Mouse (Mus musculus) kidney, embryonic 15.5 days (tissue): ENCODE measurements around the gene Usp53. TPM values are rescaled to one million over a fixed set of nuclear protein-coding genes. Genes with fewer than 3 reads are reported as not detected.

Experiments
- ATAC-seq: fragments of 200-750 bp; cut with Nextera tagmentation; replicated peaks from 2 replicates; pipeline ENCODE4 v1.8.0; 2017; ENCODE audit warnings: moderate TSS enrichment; ENCODE audit not compliant: low FRiP score
- H3K27ac ChIP-seq: fragments of 300-500 bp; sonication (generic); 2 replicates; pipeline ENCODE4 v1.5.1; 2015; ENCODE audit warnings: mild to moderate bottlenecking, inconsistent platforms
- H3K27me3 ChIP-seq: fragments of 300-500 bp; sonication (generic); 2 replicates; pipeline ENCODE4 v1.6.1; 2015; ENCODE audit warnings: inconsistent platforms
- H3K36me3 ChIP-seq: fragments of 300-500 bp; sonication (generic); 2 replicates; pipeline ENCODE4 v1.6.1; 2015; ENCODE audit warnings: inconsistent platforms
- H3K4me1 ChIP-seq: fragments of 300-500 bp; sonication (generic); 2 replicates; pipeline ENCODE4 v1.6.1; 2015; ENCODE audit warnings: inconsistent platforms
- H3K4me2 ChIP-seq: fragments of 300-500 bp; sonication (generic); 2 replicates; pipeline ENCODE4 v1.6.1; 2015; ENCODE audit warnings: moderate library complexity, mild to moderate bottlenecking, inconsistent platforms
- H3K4me3 ChIP-seq: fragments of 300-500 bp; sonication (generic); replicated peaks from 2 replicates; pipeline ENCODE4 v1.5.1; 2015; ENCODE audit warnings: mild to moderate bottlenecking, inconsistent platforms
- H3K9ac ChIP-seq: fragments of 300-500 bp; sonication (generic); 2 replicates; pipeline ENCODE4 v1.6.1; 2015; ENCODE audit warnings: mild to moderate bottlenecking, inconsistent platforms
- H3K9me3 ChIP-seq: fragments of 300-500 bp; sonication (generic); replicated peaks from 2 replicates; pipeline ENCODE4 v1.6.1; 2016; ENCODE audit warnings: inconsistent platforms
- WGBS: fragments of 180-500 bp; shearing (Covaris S2); methylation state at CpG from one replicate; pipeline ENCODE4 v1.1.7; 2015; ENCODE audit warnings: mixed read lengths; 5-methylcytosine and 5-hydroxymethylcytosine counted together
- polyA plus RNA-seq: library from polyadenylated mRNA; unstranded; fragments of >200 nt; fragmentation: Nextera tagmentation; extraction: Ambion mirVana; gene quantifications from 2 replicates; pipeline ENCODE4 v1.2.1, GENCODE M21; 2015

Gene Usp53
- 10.7 and 10.8 TPM in 2 replicates for polyA plus RNA-seq

DNA sequence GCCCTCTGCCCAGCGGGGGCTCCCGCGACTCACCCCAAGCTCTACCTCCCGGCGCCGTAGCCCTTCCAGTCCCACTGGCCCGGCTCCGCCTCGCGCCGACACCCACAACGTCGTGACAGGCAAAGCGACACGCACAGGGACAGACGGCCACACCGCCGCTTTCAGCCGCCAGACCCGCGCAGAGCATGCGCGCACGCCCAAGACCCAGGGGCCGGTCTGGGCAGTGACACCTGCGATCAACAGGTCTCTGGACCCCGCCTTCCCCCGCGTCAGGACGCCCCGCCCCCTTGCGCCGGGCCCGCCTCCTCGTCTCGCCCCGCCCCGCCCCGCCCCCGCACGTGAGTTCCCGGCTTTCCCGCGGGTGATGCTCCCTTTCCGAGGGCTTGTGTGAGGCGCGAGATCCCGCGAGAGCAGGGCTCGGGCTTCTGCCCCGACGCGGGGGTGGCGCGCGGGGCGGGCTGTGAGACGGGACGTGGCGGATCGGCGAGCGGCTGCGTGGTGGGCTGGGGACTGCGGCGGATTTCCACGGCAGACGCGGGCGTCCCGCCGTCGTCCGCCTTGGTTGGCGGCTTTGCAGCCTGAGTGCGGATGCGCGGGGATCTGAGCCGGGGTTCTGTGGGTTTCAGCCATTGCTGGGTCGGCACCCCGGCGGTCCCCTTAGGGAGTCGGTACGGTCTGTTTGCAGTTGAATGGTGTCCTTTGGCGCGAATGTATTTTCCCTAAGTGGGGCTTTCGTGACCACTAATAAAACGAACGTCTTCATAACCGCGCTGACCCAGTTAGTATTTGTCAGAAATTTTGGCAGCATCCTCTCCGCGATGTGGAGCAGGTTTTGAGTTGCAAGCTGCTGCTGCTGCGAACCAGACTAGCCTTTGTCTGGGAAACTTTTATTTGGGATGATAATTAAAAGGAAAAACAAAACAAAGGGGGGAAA is at the start of gene Usp53:
TSS of gene Usp53 (minus strand) at position 262 of the 934 bp plus-strand sequence.
- peak within 1 kb of the TSS; percentile 72 for H3K4me2 ChIP-seq
- peak within 1 kb of the TSS; percentile 91 for H3K4me3 ChIP-seq
- ATAC-seq = peak; percentile 99
- H3K4me1 ChIP-seq = peaks cover 24% of the 10 kb centered on the region
- no peaks in the 10 kb centered on the region for H3K9me3 ChIP-seq
- no peaks in the 10 kb centered on the region for H3K27me3 ChIP-seq
- H3K36me3 ChIP-seq = no peaks in the 10 kb centered on the region
- H3K9ac ChIP-seq = peak within 1 kb of the TSS; percentile 82
- under 1% methylated on average over 93 of the region's 94 CpGs for whole genome bisulfite sequencing
- peak within 1 kb of the TSS; percentile 99 for H3K27ac ChIP-seq

DNA sequence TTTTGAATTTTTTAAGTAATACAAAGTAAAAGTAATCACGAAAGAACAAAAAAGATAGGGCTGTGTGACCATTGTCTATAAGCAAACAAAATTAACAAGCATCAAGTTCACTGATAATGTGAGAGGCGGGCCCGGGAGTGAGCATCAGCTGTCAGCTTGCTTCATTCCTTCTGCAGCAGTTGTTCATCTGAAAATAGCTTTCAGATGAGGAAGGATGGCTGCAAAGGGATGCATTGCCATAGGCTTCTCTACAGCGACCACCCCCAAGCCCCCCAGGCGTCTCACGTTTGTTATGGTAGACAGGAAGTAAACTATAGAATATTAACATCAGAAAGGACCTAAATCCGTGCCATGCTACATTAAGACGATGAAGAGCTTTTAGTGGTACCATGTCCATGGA is 49.5 kb upstream of the Usp53 start:
- Histone ChIP-seq H3K4me1 (no peaks in the 10 kb centered on the region), H3K27ac (no peak overlapping the region), H3K9me3 (no peaks in the 10 kb centered on the region), H3K36me3 (no peaks in the 10 kb centered on the region), H3K4me2 (no peak overlapping the region), H3K27me3 (no peaks in the 10 kb centered on the region), H3K9ac (no peak overlapping the region), H3K4me3 (no peak overlapping the region)
- ATAC-seq = no peak
- 85% methylated on average over 8 of the region's 8 CpGs for WGBS

DNA sequence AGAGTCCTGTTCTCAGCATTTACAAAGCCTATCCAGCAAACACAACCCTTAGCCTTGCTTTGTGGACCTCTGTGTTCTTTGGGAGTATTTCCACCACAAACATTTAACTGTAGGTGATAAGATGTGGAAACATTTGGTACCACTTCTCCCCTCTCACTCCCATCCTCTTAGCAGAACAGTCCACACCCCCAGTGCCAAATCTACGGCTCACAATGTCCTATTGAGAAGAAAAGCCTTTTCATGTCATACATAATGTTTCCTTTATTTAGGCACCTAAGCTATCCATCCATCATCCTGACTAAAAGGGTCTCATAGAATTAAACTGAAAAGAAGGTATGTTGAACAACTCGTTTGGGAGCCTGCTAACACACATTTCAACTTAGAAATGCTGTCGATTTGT is 41.3 kb upstream of the Usp53 start:
- no peak for ATAC-seq
- H3K27ac ChIP-seq = no peak overlapping the region
- no peak overlapping the region for H3K9ac ChIP-seq
- H3K4me2 ChIP-seq = no peak overlapping the region
- WGBS = 77% methylated on average over 3 of the region's 3 CpGs
- H3K4me3 ChIP-seq = no peak overlapping the region
- H3K4me1 ChIP-seq = no peaks in the 10 kb centered on the region
- no peaks in the 10 kb centered on the region for H3K36me3 ChIP-seq
- H3K27me3 ChIP-seq = no peaks in the 10 kb centered on the region
- no peaks in the 10 kb centered on the region for H3K9me3 ChIP-seq

DNA sequence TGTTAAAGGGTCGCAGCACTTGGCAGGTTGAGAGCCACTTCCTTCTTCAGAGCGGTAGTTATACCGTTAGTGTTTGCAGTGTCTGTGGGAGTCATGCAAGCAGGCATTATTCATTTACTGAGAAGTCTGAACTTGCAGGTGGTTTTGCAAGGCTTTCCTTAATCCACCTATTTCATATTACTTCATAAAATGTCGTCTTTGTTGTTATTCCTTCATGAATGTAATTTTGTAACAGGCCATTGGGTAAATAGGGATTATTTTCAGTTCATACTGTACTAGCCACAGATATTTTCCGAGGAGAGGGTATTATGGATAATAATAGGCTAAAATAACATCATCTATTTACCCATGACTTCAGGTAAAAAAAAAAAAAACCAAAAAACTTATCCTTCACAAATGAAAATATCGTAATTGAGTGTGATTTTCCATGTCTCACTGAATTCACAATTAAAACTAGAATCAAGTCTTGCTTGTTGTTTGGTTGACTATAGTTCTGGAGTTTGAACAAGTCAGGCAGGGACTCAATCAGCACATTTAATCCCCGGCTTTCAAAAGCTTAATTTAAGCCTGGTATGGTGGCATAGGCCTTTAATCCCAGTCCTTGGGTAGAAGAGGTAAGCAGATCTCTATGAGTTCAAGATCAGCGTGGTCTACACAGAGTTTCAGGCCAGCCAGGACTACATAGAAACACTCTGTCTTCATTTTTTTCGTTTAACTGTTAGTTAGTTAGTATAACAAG is 40.4 kb upstream of the Usp53 start:
- Histone ChIP-seq H3K4me1 (no peaks in the 10 kb centered on the region), H3K9ac (no peak overlapping the region), H3K4me3 (no peak overlapping the region), H3K36me3 (no peaks in the 10 kb centered on the region), H3K27me3 (no peaks in the 10 kb centered on the region), H3K9me3 (no peaks in the 10 kb centered on the region), H3K27ac (no peak overlapping the region), H3K4me2 (no peak overlapping the region)
- ATAC-seq = no peak
- WGBS = 79% methylated on average over 9 of the region's 9 CpGs

DNA sequence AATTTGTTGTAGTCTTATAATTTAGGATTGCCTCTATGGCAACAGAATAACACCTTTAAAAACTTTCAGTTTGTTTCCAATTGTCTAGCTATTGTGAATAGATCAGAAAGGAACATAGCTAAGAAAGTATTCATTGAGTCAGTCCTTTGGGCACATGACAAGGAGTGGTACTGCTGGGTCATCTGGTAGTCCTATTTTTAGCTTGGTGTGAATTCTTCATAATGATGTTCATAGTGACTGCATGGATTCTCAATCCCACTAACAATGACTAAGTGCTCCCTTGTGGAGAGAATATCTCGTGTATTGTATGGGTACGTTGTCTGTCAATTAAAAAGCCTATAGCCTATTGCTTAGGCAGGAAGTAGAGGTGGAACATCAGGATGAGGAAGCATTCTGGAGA is 34.5 kb upstream of the Usp53 start:
- Histone ChIP-seq H3K27me3 (no peaks in the 10 kb centered on the region), H3K4me2 (no peak overlapping the region), H3K9ac (no peak overlapping the region), H3K9me3 (no peaks in the 10 kb centered on the region), H3K4me3 (no peak overlapping the region), H3K36me3 (no peaks in the 10 kb centered on the region), H3K4me1 (no peaks in the 10 kb centered on the region), H3K27ac (no peak overlapping the region)
- 93% methylated on average over 2 of the region's 2 CpGs for WGBS
- no peak for ATAC-seq

DNA sequence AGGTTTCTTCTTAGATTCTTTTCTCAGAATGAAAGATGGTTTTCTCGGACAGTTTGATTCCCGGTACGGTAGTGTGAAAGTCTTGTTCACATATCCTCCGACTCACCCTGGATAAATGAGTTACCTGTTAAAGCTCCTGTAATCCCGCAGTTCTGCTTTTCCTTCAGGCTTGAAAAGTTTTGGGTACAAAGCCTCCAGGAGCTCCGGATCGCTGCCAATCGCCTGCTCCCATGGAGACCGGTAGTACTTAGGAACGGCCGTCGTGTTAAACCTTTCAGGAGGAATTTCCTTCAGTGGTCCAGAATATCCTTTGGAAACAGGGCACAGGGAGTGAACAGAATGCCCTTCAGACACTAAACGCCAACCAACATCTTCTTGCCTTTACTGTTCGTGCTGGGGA is 29.2 kb upstream of the Usp53 start:
- H3K4me3 ChIP-seq = no peak overlapping the region
- H3K9ac ChIP-seq = no peak overlapping the region
- no peak overlapping the region for H3K4me2 ChIP-seq
- no peaks in the 10 kb centered on the region for H3K9me3 ChIP-seq
- no peaks in the 10 kb centered on the region for H3K27me3 ChIP-seq
- no peaks in the 10 kb centered on the region for H3K4me1 ChIP-seq
- H3K27ac ChIP-seq = no peak overlapping the region
- no peaks in the 10 kb centered on the region for H3K36me3 ChIP-seq
- 87% methylated on average over 14 of the region's 14 CpGs for WGBS
- ATAC-seq = no peak

DNA sequence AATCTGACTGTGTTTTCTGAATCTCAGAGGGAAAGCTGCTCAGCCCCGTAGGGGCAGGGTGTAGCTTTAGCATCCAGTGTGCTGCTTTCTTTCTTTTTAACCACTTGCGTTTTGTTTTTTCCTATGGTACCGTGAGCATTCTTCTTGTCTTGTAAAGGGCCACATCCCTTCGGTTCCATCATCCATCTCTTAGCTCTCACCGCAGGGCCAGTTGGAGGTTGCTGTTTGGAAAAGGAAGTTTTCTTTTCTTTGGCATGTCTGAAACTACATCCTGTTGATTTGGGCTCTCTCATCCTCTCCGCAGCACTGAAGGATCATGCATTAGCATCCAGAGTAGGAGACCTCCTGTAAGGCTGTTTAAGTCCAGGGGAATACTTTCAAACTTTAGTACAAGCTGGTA is 25.1 kb upstream of the Usp53 start:
- no peak for ATAC-seq
- H3K9me3 ChIP-seq = no peaks in the 10 kb centered on the region
- H3K4me2 ChIP-seq = no peak overlapping the region
- 37% methylated on average over 6 of the region's 6 CpGs for WGBS
- H3K9ac ChIP-seq = no peak overlapping the region
- H3K36me3 ChIP-seq = no peaks in the 10 kb centered on the region
- H3K4me3 ChIP-seq = no peak overlapping the region
- H3K27me3 ChIP-seq = no peaks in the 10 kb centered on the region
- H3K4me1 ChIP-seq = no peaks in the 10 kb centered on the region
- H3K27ac ChIP-seq = 0 out of 2 replicates have a peak overlapping the region, but pooled peaks have one; percentile 10

DNA sequence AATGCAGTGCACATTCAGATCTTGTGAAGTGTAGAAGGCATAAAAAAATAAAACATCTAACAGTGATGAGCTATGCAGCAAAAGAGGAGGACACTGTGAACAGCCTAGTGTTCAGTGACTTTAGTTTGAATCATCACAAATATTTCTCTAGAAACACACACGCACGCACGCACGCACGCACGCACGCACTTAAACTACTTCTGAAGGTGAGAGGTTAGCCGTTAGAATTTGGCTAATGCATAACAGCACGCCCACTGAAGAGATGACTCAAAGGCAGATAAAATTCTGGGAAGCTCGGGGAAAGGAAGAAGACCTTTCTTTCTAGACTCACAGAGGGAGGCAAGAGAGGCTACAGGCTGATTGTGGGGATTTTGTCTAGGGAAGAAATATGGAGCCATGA is 23.1 kb upstream of the Usp53 start:
- no peak overlapping the region for H3K4me3 ChIP-seq
- H3K27me3 ChIP-seq = no peaks in the 10 kb centered on the region
- no peak overlapping the region for H3K4me2 ChIP-seq
- WGBS = 70% methylated on average over 10 of the region's 10 CpGs
- no peaks in the 10 kb centered on the region for H3K9me3 ChIP-seq
- H3K9ac ChIP-seq = no peak overlapping the region
- no peaks in the 10 kb centered on the region for H3K36me3 ChIP-seq
- no peak for ATAC-seq
- H3K27ac ChIP-seq = no peak overlapping the region
- H3K4me1 ChIP-seq = no peaks in the 10 kb centered on the region

DNA sequence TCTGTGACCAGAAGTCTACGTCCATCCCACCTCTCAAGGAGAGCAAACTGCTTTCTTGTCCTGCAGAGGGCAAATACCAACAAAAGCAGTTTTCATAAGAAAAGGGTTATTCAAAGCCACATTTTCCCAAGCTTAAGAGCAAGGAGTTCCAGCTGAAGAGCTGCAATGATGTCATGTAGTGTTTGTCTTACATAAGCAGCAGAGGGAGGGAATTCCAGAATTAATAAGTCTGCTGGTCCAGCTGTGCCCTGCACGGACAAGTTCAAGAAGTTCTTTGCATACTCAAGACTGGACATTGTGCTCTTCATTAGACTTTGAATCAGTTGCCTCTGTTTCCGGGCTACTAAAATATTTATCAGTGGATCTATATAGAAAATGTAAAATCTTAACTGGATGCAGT is 16.7 kb upstream of the Usp53 start:
- H3K27ac ChIP-seq = no peak overlapping the region
- 62% methylated on average over 3 of the region's 3 CpGs for WGBS
- no peaks in the 10 kb centered on the region for H3K4me1 ChIP-seq
- no peak overlapping the region for H3K4me3 ChIP-seq
- H3K9me3 ChIP-seq = no peaks in the 10 kb centered on the region
- ATAC-seq = no peak
- no peak overlapping the region for H3K9ac ChIP-seq
- H3K36me3 ChIP-seq = no peaks in the 10 kb centered on the region
- no peak overlapping the region for H3K4me2 ChIP-seq
- no peaks in the 10 kb centered on the region for H3K27me3 ChIP-seq

DNA sequence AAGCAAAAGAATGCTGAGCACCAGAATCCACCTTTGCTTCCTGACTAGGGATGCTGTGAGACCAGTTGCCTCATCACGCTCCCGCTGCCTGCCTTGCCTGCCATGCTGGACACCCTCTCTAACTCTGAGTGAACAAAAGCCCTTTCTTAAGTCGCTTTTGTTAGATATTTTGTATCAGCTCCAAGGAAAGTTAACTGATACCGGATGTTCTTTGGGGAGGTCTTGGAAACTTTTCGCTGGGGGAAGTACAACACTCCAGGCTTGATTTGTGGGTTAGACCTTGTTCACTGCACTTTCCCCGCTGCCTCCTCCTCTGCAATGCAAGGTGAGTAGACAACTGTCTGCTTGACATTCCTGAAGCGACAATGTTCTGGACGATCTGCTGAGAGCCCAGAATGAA is 14.2 kb upstream of the Usp53 start:
- H3K4me2 ChIP-seq = no peak overlapping the region
- no peaks in the 10 kb centered on the region for H3K36me3 ChIP-seq
- H3K9ac ChIP-seq = no peak overlapping the region
- H3K27me3 ChIP-seq = no peaks in the 10 kb centered on the region
- 54% methylated on average over 8 of the region's 8 CpGs for WGBS
- no peak overlapping the region for H3K27ac ChIP-seq
- H3K9me3 ChIP-seq = 0 out of 2 replicates have a peak, but pooled peaks cover 9% of the 10 kb centered on the region
- no peak overlapping the region for H3K4me3 ChIP-seq
- no peak for ATAC-seq
- no peaks in the 10 kb centered on the region for H3K4me1 ChIP-seq

DNA sequence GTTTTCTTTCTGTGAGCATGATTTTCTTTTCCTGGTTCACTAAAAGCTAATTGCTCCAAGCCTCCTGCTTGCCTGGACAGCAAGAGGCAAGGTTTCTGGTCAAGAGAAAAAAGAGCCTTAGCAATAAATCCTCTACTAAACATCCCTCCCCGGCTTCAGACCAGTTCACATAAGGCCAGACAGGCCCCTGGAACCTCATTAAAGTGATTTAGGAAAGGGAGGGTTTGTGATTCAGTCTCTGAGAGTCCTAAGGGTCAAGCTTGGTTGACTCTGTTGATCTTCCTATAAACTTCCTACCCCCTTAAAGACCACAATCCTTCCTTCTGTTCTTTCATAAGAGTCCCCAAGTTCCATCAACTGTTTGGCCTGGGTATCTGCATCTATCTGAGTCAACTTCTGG is 12.7 kb upstream of the Usp53 start:
- peak; percentile 84 for ATAC-seq

DNA sequence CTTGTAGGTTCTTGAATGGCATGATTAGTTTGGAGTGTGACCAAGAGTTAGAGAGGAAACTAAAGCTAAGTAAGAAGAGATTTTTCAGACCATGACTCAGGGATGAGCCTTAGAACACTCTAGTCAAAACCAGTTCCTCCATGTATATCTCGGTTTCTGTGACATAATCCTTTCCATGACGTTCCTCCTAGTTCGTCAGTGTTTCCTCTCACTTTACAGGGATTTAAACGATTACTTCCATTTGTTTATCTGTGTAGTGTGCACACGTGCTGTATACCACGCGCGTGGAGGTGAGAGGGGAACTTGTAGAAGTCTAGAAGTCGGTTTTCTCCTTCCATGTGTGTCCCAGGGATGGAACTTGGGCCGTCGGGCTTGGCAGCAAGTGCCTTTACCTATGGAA is 2.6 kb upstream of the Usp53 start:
- H3K27me3 ChIP-seq = no peaks in the 10 kb centered on the region
- no peak for ATAC-seq
- H3K9me3 ChIP-seq = no peaks in the 10 kb centered on the region
- 85% methylated on average over 11 of the region's 11 CpGs for WGBS
- no peaks in the 10 kb centered on the region for H3K36me3 ChIP-seq
- peaks cover 24% of the 10 kb centered on the region for H3K4me1 ChIP-seq
- no peak overlapping the region for H3K4me3 ChIP-seq
- H3K9ac ChIP-seq = no peak overlapping the region
- peak overlapping the region; percentile 54; the same call in 1 of the 2 replicates for H3K27ac ChIP-seq
- H3K4me2 ChIP-seq = no peak overlapping the region

More for the DNA sequence above, 12.7 kb upstream of the Usp53 start:
- 4% methylated on average over 1 of the region's 1 CpGs for WGBS
- Histone ChIP-seq H3K27me3 (no peaks in the 10 kb centered on the region), H3K4me3 (no peak overlapping the region), H3K9me3 (0 out of 2 replicates have a peak, but pooled peaks cover 9% of the 10 kb centered on the region), H3K36me3 (no peaks in the 10 kb centered on the region), H3K4me1 (no peaks in the 10 kb centered on the region), H3K9ac (no peak overlapping the region), H3K4me2 (no peak overlapping the region), H3K27ac (0 out of 2 replicates have a peak overlapping the region, but pooled peaks have one; percentile 37)
